Mouse (Mus musculus): Measurements from ENCODE around the gene Abca4.

GRCm38 (mm10) chr3:122018421-122018820, 25.8 kb upstream of the Abca4 start:
- TF ChIP-seq POLR2A (IDR thresholded peaks at IDR 0.05; ENCODE audit: low read depth, low read length): no peak
- no peak for TF ChIP-seq CTCF (IDR thresholded peaks at IDR 0.05; ENCODE audit: extremely low read depth, insufficient read depth, insufficient read length, insufficient replicate concordance)

All from spleen, adult 2 months (tissue).